Mouse (Mus musculus): ENCODE measurements around the gene Il12rb1. TPM values are rescaled to one million over a fixed set of nuclear protein-coding genes. Genes with fewer than 3 reads are reported as not detected.

The Il12rb1 gene
- polyA plus RNA-seq, 1 experiment from 2014 or later = 0.13 TPM

- H3K4me1 ChIP-seq = peaks cover 20% of the 10 kb centered on the region
- peak overlapping the region; percentile 88 for H3K4me2 ChIP-seq
- WGBS = 2% methylated on average over 66 of the region's 66 CpGs
- peak overlapping the region; percentile 93 for H3K27ac ChIP-seq
- ATAC-seq (ENCODE audit: insufficient number of reproducible peaks, low FRiP score, low TSS enrichment, low read depth) = peak; percentile 33; the same call in 1 of the 2 replicates
- H3K4me3 ChIP-seq = peak overlapping the region; percentile 68
- H3K9ac ChIP-seq = peak overlapping the region; percentile 70
- no peaks in the 10 kb centered on the region for H3K9me3 ChIP-seq
- peaks cover 21% of the 10 kb centered on the region for H3K36me3 ChIP-seq
- H3K27me3 ChIP-seq = no peaks in the 10 kb centered on the region
Observed at GRCm38 (mm10) chr8:70838654-70839407, 30.6 kb downstream of the Il12rb1 start.

- Histone ChIP-seq H3K4me2 (peak within 1 kb of the TSS; percentile 88), H3K4me1 (peaks cover 26% of the 10 kb centered on the region), H3K36me3 (peaks cover 21% of the 10 kb centered on the region), H3K27ac (peak within 1 kb of the TSS; percentile 93), H3K9ac (peak within 1 kb of the TSS; percentile 70), H3K9me3 (no peaks in the 10 kb centered on the region), H3K4me3 (peak within 1 kb of the TSS; percentile 68), H3K27me3 (no peaks in the 10 kb centered on the region)
- ATAC-seq (ENCODE audit: insufficient number of reproducible peaks, low FRiP score, low TSS enrichment, low read depth) = peak; percentile 97
- 2% methylated on average over 55 of the region's 55 CpGs for WGBS
Observed at GRCm38 (mm10) chr8:70839408-70840351, 31.4 kb downstream of the Il12rb1 start, which contains the start of gene Arrdc2. Gene Arrdc2, minus strand, starts transcription at chr8:70839720.

- H3K4me2 ChIP-seq = no peak overlapping the region
- no peaks in the 10 kb centered on the region for H3K9me3 ChIP-seq
- no peak overlapping the region for H3K9ac ChIP-seq
- peaks cover 14% of the 10 kb centered on the region for H3K36me3 ChIP-seq
- no peaks in the 10 kb centered on the region for H3K27me3 ChIP-seq
- no peak overlapping the region for H3K4me3 ChIP-seq
- no peak overlapping the region; the same call in 1 of the 2 replicates for H3K27ac ChIP-seq
- peaks cover 31% of the 10 kb centered on the region for H3K4me1 ChIP-seq
- WGBS = 61% methylated on average over 10 of the region's 10 CpGs
- no peak for ATAC-seq (ENCODE audit: insufficient number of reproducible peaks, low FRiP score, low TSS enrichment, low read depth)
Observed at GRCm38 (mm10) chr8:70840590-70840989, 32.3 kb downstream of the Il12rb1 start.

- WGBS = 32% methylated on average over 22 of the region's 22 CpGs
- H3K36me3 ChIP-seq = peaks cover 7% of the 10 kb centered on the region; the same call in 1 of the 2 replicates
- H3K27me3 ChIP-seq = no peaks in the 10 kb centered on the region
- H3K4me1 ChIP-seq = peaks cover 31% of the 10 kb centered on the region
- ATAC-seq (ENCODE audit: insufficient number of reproducible peaks, low FRiP score, low TSS enrichment, low read depth) = no peak
- H3K27ac ChIP-seq = no peak overlapping the region; the same call in 1 of the 2 replicates
- H3K9ac ChIP-seq = no peak overlapping the region
- no peak overlapping the region for H3K4me2 ChIP-seq
- no peaks in the 10 kb centered on the region for H3K9me3 ChIP-seq
- H3K4me3 ChIP-seq = no peak overlapping the region
Observed at GRCm38 (mm10) chr8:70841147-70842072, 33.2 kb downstream of the Il12rb1 start.

GRCm38 (mm10) chr8:70842484-70842883, 34.2 kb downstream of the Il12rb1 start:
- Histone ChIP-seq H3K27ac (no peak overlapping the region), H3K27me3 (no peaks in the 10 kb centered on the region; the same call in 1 of the 2 replicates), H3K36me3 (no peaks in the 10 kb centered on the region), H3K4me3 (no peak overlapping the region), H3K4me2 (no peak overlapping the region), H3K4me1 (peaks cover 31% of the 10 kb centered on the region), H3K9me3 (no peaks in the 10 kb centered on the region), H3K9ac (no peak overlapping the region)
- ATAC-seq (ENCODE audit: insufficient number of reproducible peaks, low FRiP score, low TSS enrichment, low read depth) = no peak
- 68% methylated on average over 25 of the region's 25 CpGs for WGBS

GRCm38 (mm10) chr8:70843214-70843773, 35.0 kb downstream of the Il12rb1 start:
- WGBS = 88% methylated on average over 5 of the region's 5 CpGs
- H3K4me1 ChIP-seq = peaks cover 30% of the 10 kb centered on the region
- no peak for ATAC-seq (ENCODE audit: insufficient number of reproducible peaks, low FRiP score, low TSS enrichment, low read depth)
- no peak overlapping the region for H3K27ac ChIP-seq
- H3K4me3 ChIP-seq = no peak overlapping the region
- no peaks in the 10 kb centered on the region; the same call in 1 of the 2 replicates for H3K27me3 ChIP-seq
- no peaks in the 10 kb centered on the region for H3K36me3 ChIP-seq
- no peak overlapping the region for H3K4me2 ChIP-seq
- no peak overlapping the region for H3K9ac ChIP-seq
- H3K9me3 ChIP-seq = no peaks in the 10 kb centered on the region

- Histone ChIP-seq H3K27ac (no peak overlapping the region), H3K27me3 (no peaks in the 10 kb centered on the region; the same call in 1 of the 2 replicates), H3K4me3 (no peak overlapping the region), H3K9me3 (no peaks in the 10 kb centered on the region), H3K4me2 (no peak overlapping the region), H3K9ac (0 out of 2 replicates have a peak overlapping the region, but pooled peaks have one; percentile 14), H3K4me1 (peaks cover 24% of the 10 kb centered on the region), H3K36me3 (no peaks in the 10 kb centered on the region)
- WGBS = 87% methylated on average over 8 of the region's 8 CpGs
- ATAC-seq (ENCODE audit: insufficient number of reproducible peaks, low FRiP score, low TSS enrichment, low read depth) = no peak
Observed at GRCm38 (mm10) chr8:70843941-70844340, 35.7 kb downstream of the Il12rb1 start.

GRCm38 (mm10) chr8:70844523-70844922, 36.3 kb downstream of the Il12rb1 start:
- ATAC-seq (ENCODE audit: insufficient number of reproducible peaks, low FRiP score, low TSS enrichment, low read depth) = no peak
- no peaks in the 10 kb centered on the region for H3K9me3 ChIP-seq
- no peaks in the 10 kb centered on the region for H3K36me3 ChIP-seq
- H3K4me3 ChIP-seq = no peak overlapping the region
- no peak overlapping the region for H3K27ac ChIP-seq
- H3K9ac ChIP-seq = 0 out of 2 replicates have a peak overlapping the region, but pooled peaks have one; percentile 14
- 2% methylated on average over 6 of the region's 6 CpGs for WGBS
- peaks cover 24% of the 10 kb centered on the region for H3K4me1 ChIP-seq
- H3K4me2 ChIP-seq = no peak overlapping the region
- H3K27me3 ChIP-seq = no peaks in the 10 kb centered on the region; the same call in 1 of the 2 replicates

GRCm38 (mm10) chr8:70845108-70845507, 36.9 kb downstream of the Il12rb1 start:
- Histone ChIP-seq H3K4me2 (no peak overlapping the region), H3K27ac (no peak overlapping the region), H3K36me3 (no peaks in the 10 kb centered on the region), H3K9me3 (no peaks in the 10 kb centered on the region), H3K27me3 (no peaks in the 10 kb centered on the region; the same call in 1 of the 2 replicates), H3K9ac (no peak overlapping the region), H3K4me1 (peaks cover 21% of the 10 kb centered on the region), H3K4me3 (no peak overlapping the region)
- ATAC-seq (ENCODE audit: insufficient number of reproducible peaks, low FRiP score, low TSS enrichment, low read depth) = no peak
- WGBS = 49% methylated on average over 5 of the region's 5 CpGs

- no peak overlapping the region for H3K27ac ChIP-seq
- no peak for ATAC-seq (ENCODE audit: insufficient number of reproducible peaks, low FRiP score, low TSS enrichment, low read depth)
- peaks cover 11% of the 10 kb centered on the region for H3K4me1 ChIP-seq
- no peaks in the 10 kb centered on the region for H3K36me3 ChIP-seq
- H3K9ac ChIP-seq = no peak overlapping the region
- no peak overlapping the region for H3K4me3 ChIP-seq
- no peak overlapping the region for H3K4me2 ChIP-seq
- no peaks in the 10 kb centered on the region; the same call in 1 of the 2 replicates for H3K27me3 ChIP-seq
- H3K9me3 ChIP-seq = no peaks in the 10 kb centered on the region
- 49% methylated on average over 15 of the region's 15 CpGs for WGBS
Observed at GRCm38 (mm10) chr8:70846371-70847154, 38.3 kb downstream of the Il12rb1 start.
